21 mouse cellular contexts compared by ENCODE assay signal in genomic region chr6:86777181-86777580, GRCm38 (mm10). TPM values are rescaled to one million over a fixed set of nuclear protein-coding genes. Genes with fewer than 3 reads are reported as not detected.
DNase-seq lines count a peak whose midpoint lies in the region; ATAC-seq and TF ChIP-seq lines count a peak whose summit lies in the region.
"Had no signal": no experiment of that assay in that cellular context is flagged by ENCODE, and none has a peak within 500 bp of the region (broad histone marks: within the 10 kb centered on the region; RNA-seq: fewer than 3 reads in every experiment).

No protein-coding gene starts in this region.

- no peaks in the 10 kb centered on the region for H3K79me2 ChIP-seq in heart, adult 2 months (replicated peaks; ENCODE audit: control insufficient read depth, insufficient read depth, low read length)

- no peaks in the 10 kb centered on the region for H3K27me3 ChIP-seq in heart, adult 2 months (ENCODE audit: control insufficient read depth, insufficient read depth, low read length)
- H3K27me3 ChIP-seq: forebrain, embryonic 13.5 days; hindbrain, embryonic 15.5 days had no signal

- 83% methylated on average over 3 of the region's 3 CpGs for WGBS in heart, adult 2 months

- DNase-seq in heart, adult 2 months = no peak
- no peak for DNase-seq in heart, adult 8-10 months (ENCODE audit: low spot score)
- DNase-seq in 3134 (ENCODE audit: extremely low read depth, insufficient read length, low spot score) (peak; percentile 48), NIH3T3 (ENCODE audit: low read depth) (peak; percentile 79)
- no peak for DNase-seq in thymus, postnatal 0 days (ENCODE audit: low spot score)
- no peak for DNase-seq in natural killer cell, adult 2 months (ENCODE audit: low spot score in 2 of 2)
- no peak for DNase-seq in cerebellum, adult 8-10 months
- DNase-seq: cerebellum, adult 11 months; cerebellum, postnatal 25 days; kidney, adult 8-10 months; kidney, postnatal 4 days; liver; lung, adult 2 months; lung, postnatal 36 days; midbrain, embryonic 14.5 days; thymus, postnatal 14 days had no signal

- no peak for TF ChIP-seq CTCF in heart, adult 2 months (IDR thresholded peaks at IDR 0.05)

- intact Hi-C loops in heart, adult 2 months (cut with DNase I) = no loop called here

- peak overlapping the region; percentile 72 for H3K27ac ChIP-seq in heart, adult 2 months
- H3K27ac ChIP-seq: forebrain, embryonic 13.5 days; hindbrain, embryonic 15.5 days had no signal

- no peak for TF ChIP-seq POLR2A in heart, adult 2 months (IDR thresholded peaks at IDR 0.05; ENCODE audit: insufficient read depth, low read depth, low read length)

- H3K36me3 ChIP-seq in heart, adult 2 months (ENCODE audit: control insufficient read depth, insufficient read depth, low read length) = no peaks in the 10 kb centered on the region
- H3K36me3 ChIP-seq: G1E; hindbrain, embryonic 15.5 days had no signal

- H3K4me3 ChIP-seq in heart, adult 2 months = no peak overlapping the region
- H3K4me3 ChIP-seq: forebrain, embryonic 13.5 days; hindbrain, embryonic 15.5 days had no signal

- TF ChIP-seq EP300 in heart, adult 2 months (IDR thresholded peaks at IDR 0.05; ENCODE audit: insufficient read depth, low read depth, low read length) = no peak

- H3K9ac ChIP-seq in heart, adult 2 months (ENCODE audit: low read depth, low read length) = no peak overlapping the region
- H3K9ac ChIP-seq: forebrain, embryonic 13.5 days; hindbrain, embryonic 15.5 days had no signal

- ATAC-seq in hematopoietic stem cell, adult 5-6 weeks (replicated peaks in 1 of 2; ENCODE audit: insufficient read depth in 1 of 2, low FRiP score in 2 of 2, low TSS enrichment in 1 of 2, low read depth in 1 of 2, poor library complexity in 2 of 2, severe bottlenecking in 2 of 2) = peak; percentile 83 to 90
- ATAC-seq: CD4-positive, CD25-positive, alpha-beta regulatory T cell, adult 4 months; forebrain, embryonic 13.5 days had no signal

- H3K4me1 ChIP-seq in heart, adult 2 months (ENCODE audit: control insufficient read depth, insufficient read depth, low read length) = peaks cover 8% of the 10 kb centered on the region
- H3K4me1 ChIP-seq: forebrain, embryonic 13.5 days; hindbrain, embryonic 15.5 days had no signal

RNA-seq across cellular contexts. Expression of gene Anxa4, which starts 16.2 kb away (rescaled TPM):
- total RNA-seq in heart, adult 2 months (2021) = 10 to 100 TPM; 33.1 to 33.3 TPM
- 18.1 and 23.4 TPM in 2 replicates for polyA plus RNA-seq in heart, adult 2 months (2012; rRNA removed)
- total RNA-seq in heart, adult 8-10 months (2022) = 10 to 100 TPM; 29.2 to 41.0 (median 37.3) TPM
- total RNA-seq in hematopoietic stem cell, adult 5-6 weeks (2017) = 77.7 and 84.4 TPM in 2 replicates
- polyA plus RNA-seq in thymus, postnatal 0 days (2015; fragmentation: Nextera tagmentation; extraction: Ambion mirVana) = 33.6 and 34.0 TPM in 2 replicates

RNA-seq across cellular contexts. Expression of gene Gmcl1, which starts 44.0 kb away (rescaled TPM):
- total RNA-seq in heart, adult 2 months (2021) = 1 to 10 TPM; 4.3 to 5.0 TPM
- polyA plus RNA-seq in heart, adult 2 months (2012; rRNA removed) = 2.7 and 3.7 TPM in 2 replicates
- total RNA-seq in heart, adult 8-10 months (2022) = 1 to 10 TPM; 3.6 to 5.2 (median 4.3) TPM
- 26.6 and 32.5 TPM in 2 replicates for total RNA-seq in hematopoietic stem cell, adult 5-6 weeks (2017)
- 30.6 and 37.0 TPM in 2 replicates for polyA plus RNA-seq in thymus, postnatal 0 days (2015; fragmentation: Nextera tagmentation; extraction: Ambion mirVana)

Comparison
In these comparisons a context has a peak if more than half of its experiments do, and no peak if none do; other contexts are left out.
1. DNase-seq: peak in 3134 (single experiment) and NIH3T3 (single experiment); none in heart, adult 2 months (0 of 2), heart, adult 8-10 months (single experiment), thymus, postnatal 0 days (single experiment), natural killer cell, adult 2 months (0 of 2) and cerebellum, adult 8-10 months (single experiment).